Mouse (Mus musculus) natural killer cell, adult 2 months (primary cell): ENCODE measurements around the gene Pex1.
A peak's percentile ranks its signal among the peaks of the same experiment; 100 is the strongest.
"Not testable (repeated sequence)": the region's sequence is repeated elsewhere in the genome, so short reads cannot be mapped to it uniquely, and the experiment has no call there.

ENCODE experiments used
- DNase-seq, 2 experiments: peaks; one replicate each; pipeline ENCODE4 v3.0.0; 2022; ENCODE audit warnings: low spot score in 2 of 2

Gene Pex1

GRCm38 (mm10) chr5:3595693-3596398 is at the start of gene Pex1:
Pex1 (plus strand) TSS chr5:3596066.
- peak; percentile 92 to 95 for DNase-seq

GRCm38 (mm10) chr5:3546226-3546625 is 49.6 kb upstream of the Pex1 start:
- DNase-seq = no peak

GRCm38 (mm10) chr5:3551481-3551880 is 44.4 kb upstream of the Pex1 start:
- no peak for DNase-seq

GRCm38 (mm10) chr5:3554198-3554597 is 41.7 kb upstream of the Pex1 start:
- no peak for DNase-seq

DNA sequence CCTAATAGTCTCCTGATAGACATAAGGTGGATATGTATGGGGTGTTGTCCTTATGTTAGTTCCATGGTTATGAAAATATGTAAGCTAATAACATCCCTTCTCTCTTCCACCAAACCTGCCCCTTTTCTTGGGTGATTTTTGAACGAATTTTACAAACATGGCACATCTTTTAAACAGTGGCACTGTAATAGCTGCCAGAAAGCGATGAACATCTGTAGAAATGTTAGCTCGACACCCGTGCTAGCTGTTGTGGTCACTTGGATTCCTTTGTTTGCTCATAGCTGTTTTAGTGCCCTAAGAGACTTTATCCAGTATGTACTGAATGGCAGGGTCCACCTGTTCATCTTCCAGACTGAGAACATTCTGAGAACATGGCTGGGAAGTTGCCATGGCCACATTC is 24.6 kb upstream of the Pex1 start, which contains the start of gene 1700109H08Rik:
Gene 1700109H08Rik (plus strand): TSS at position 301 of the 400 bp plus-strand sequence.
- no peak for DNase-seq

- no peak for DNase-seq
These were observed 21.0 kb upstream of the Pex1 start for GRCm38 (mm10) chr5:3574825-3575224.

DNA sequence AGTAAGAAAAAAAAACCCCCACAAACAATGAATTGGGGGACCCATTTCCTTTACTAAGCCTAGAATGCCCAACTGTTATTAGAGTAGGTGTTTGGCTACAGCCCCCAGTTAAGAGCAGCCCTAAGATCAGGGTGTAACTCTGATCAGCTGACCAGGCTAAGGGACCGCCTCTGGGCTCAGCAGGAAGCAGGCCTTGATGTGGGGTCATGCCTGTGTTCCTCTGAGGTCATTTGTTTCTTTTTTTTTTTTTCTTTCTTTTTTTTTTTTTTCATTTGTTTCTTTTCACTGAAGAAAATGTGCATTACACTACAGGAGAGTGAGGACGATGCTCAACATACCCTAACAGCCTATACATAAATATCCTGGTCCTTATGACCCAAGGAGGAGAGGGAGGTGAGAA is 17.9 kb upstream of the Pex1 start:
- no peak for DNase-seq

DNA sequence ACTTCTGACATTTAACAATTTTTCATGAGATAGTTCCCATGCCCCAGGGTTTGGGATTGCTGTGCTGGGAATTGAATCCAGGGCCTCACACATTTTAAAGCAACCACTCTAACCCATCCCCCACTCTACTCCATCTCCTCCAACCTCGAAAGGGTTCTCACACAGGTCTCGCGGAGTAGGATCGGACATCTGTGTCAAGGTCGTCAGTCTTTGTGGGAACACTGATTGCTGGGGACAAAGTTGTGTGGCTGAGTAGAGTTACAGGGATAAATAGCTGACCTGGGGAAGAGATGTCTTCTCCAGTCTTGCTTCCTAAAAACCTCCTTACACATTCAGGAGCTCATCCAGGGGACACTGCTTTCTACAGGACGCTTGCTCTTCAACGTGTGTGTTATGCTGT is 16.8 kb upstream of the Pex1 start:
- DNase-seq = no peak

DNA sequence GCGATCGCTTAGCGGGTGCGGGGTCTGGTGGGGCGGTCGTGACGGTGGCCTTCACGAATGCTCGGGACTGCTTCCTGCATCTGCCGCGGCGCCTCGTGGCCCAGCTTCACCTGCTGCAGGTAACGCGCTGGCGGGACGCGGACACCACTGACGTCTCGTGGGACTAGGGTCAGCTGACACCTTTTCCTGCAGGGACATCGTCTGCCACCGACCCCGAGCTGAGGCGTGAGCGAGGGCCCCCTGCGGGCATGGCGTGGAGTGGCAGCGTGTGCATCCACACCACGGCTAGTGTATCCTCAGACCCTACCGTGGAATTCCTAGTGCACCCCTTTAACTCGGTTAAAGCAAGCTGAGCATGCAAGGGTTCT is 517 bp downstream of the Pex1 start, which contains the start of gene Rbm48:
Gene Rbm48 (minus strand): TSS at position 187 of the 368 bp plus-strand sequence.
- peak; percentile 56 to 81 for DNase-seq

GRCm38 (mm10) chr5:3597171-3597570 is 1.3 kb downstream of the Pex1 start:
- no peak for DNase-seq

DNA sequence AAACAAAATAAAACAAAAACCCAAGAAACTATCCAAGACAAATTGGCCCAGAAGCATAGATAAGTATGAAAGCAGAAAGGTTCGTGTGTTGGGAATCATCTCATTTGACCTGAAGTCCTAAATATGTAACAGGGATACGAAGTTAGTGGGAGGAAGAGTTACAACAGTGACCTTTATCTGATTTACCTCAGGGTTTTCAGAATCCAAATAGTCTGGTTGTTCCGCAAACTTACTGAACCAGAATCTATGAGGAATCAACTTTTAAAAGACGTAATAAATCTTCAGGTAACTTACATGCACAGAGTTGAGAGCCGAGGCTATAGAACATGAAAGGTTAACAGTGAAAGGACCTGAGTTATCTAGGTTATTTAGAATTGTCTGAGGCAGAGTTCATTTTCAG is 2.9 kb downstream of the Pex1 start:
- DNase-seq = no peak

GRCm38 (mm10) chr5:3600298-3600697 is 4.4 kb downstream of the Pex1 start:
- DNase-seq = no peak

- no peak for DNase-seq
These were observed 4.9 kb downstream of the Pex1 start for GRCm38 (mm10) chr5:3600790-3601189.

DNA sequence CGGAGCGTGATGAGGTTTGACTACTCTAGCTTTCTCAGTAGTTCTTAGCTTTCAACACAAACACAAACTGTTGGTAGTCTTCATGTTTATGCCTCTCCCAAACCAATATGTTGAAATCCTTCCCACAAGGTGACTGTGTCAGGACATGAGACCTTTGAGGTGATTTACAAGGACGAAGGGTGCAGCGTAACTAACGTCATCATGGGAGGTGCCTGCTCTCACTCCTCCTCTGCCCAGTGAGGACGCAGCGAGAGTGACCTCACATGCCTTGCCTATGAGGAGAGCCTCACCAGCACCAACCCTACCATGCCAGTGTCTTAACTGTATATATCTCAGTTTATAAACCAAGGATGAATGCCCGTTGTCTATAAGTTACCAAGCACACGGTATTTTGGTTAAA is 11.2 kb downstream of the Pex1 start:
- DNase-seq = no peak

DNA sequence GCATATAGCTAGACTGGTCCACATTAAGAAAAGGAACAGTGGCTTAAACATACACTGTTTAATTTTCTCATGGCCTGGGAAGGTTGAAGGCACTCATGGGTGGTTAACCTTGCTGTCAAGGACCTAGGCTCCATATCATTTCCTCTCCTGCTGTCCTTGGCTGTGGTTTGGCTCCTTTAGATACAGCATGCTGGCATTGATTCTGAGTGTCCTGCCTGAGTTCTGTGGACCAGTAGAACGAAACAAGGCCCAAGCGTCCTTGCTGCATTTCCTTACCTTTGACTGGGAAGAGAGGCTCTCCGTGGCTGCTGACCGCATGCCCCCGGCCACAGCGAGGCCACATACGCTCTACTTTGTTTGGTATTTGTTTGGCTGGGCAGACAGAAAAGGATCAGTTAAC is 13.4 kb downstream of the Pex1 start:
- DNase-seq = no peak

DNA sequence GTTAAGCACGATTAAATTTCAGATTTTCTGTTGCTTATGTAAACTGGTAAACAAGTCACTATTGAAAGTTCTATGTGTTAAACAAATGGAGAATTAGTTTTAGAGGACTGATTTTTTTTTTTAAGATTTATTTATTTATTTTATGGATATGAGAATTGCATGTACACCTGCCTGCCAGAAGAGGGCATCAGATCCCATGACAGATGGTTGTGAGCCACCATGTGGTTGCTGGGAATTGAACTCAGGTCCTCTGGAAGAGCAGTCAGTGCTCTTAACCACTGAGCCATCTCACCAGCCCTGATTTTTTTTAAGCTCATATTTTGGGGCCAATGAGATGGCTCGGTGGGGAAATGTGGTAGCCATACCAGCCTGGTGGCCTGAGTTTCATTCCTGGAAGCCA is 16.0 kb downstream of the Pex1 start:
- DNase-seq = not testable (repeated sequence)

- DNase-seq = no peak
These were observed 24.6 kb downstream of the Pex1 start for GRCm38 (mm10) chr5:3620486-3620885.

GRCm38 (mm10) chr5:3630055-3630454 is 34.2 kb downstream of the Pex1 start:
- DNase-seq = no peak

- no peak for DNase-seq
These were observed 35.8 kb downstream of the Pex1 start for GRCm38 (mm10) chr5:3631512-3632271.

DNA sequence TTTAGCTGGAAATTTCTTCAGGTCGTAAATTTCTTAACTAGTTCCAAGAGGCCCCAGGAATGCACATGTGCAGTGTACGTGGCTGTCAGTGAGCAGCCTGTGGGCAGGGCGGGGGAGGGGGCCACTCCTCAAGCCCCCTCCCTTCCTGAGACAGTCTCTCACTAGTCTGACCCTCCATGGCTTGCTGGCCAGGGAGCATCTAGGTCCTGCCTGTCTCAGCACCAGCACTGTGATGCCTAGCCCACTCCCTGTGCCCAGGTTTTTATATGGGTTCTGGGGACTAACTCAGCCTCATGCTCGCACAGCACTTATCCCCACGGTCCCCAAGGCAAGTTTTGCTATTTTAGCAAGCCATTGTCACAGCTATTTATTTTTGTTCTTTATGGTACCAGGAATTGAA is 36.4 kb downstream of the Pex1 start:
- DNase-seq = no peak

GRCm38 (mm10) chr5:3633315-3633714 is 37.4 kb downstream of the Pex1 start:
- no peak for DNase-seq

- DNase-seq = peak in 1 of 2 experiments; percentile 12
These were observed 38.1 kb downstream of the Pex1 start for GRCm38 (mm10) chr5:3633951-3634350.

GRCm38 (mm10) chr5:3635286-3635685 is 39.4 kb downstream of the Pex1 start:
- no peak for DNase-seq
